Mouse (Mus musculus) brain, embryonic 14.5 days (tissue): Measurements from ENCODE around the gene Rell1.

Experiments used
- CTCF ChIP-seq: fragments of 200-500 bp; IDR thresholded peaks from 2 replicates; pipeline ENCODE4 v1.5.1; 2012; ENCODE audit warnings: inconsistent platforms, mild to moderate bottlenecking, moderate library complexity, borderline replicate concordance; ENCODE audit not compliant: insufficient read depth, insufficient read length; ENCODE audit errors: extremely low read depth
- POLR2A ChIP-seq: fragments of 200-500 bp; IDR thresholded peaks from 2 replicates; pipeline ENCODE4 v1.6.1; 2012; ENCODE audit warnings: mild to moderate bottlenecking, inconsistent platforms, borderline replicate concordance; ENCODE audit not compliant: poor library complexity, insufficient read depth, insufficient read length, severe bottlenecking; ENCODE audit errors: extremely low read depth

GRCm38 (mm10) chr5:63969476-63970112 is 897 bp upstream of the Rell1 start:
- no peak for TF ChIP-seq CTCF
- no peak for TF ChIP-seq POLR2A
